Mouse (Mus musculus) cerebellum, adult 2 months (tissue): ENCODE measurements around the gene Ndrg3.

Experiments used
- CTCF ChIP-seq: fragments of 200-500 bp; IDR thresholded peaks from 2 replicates; pipeline ENCODE4 v1.5.1; 2011; ENCODE audit warnings: low read depth, mild to moderate bottlenecking, control low read depth, low read length, moderate library complexity, borderline replicate concordance; ENCODE audit not compliant: insufficient read depth
- POLR2A ChIP-seq: fragments of 200-500 bp; IDR thresholded peaks from 2 replicates; pipeline ENCODE4 v1.6.1; 2011; ENCODE audit warnings: low read length, control low read depth, borderline replicate concordance; ENCODE audit not compliant: insufficient read depth

GRCm38 (mm10) chr2:156974967-156975366 is 16.9 kb downstream of the Ndrg3 start:
- TF ChIP-seq POLR2A (no peak), CTCF (no peak)
